Mouse (Mus musculus) retina, postnatal 1 day (tissue): ENCODE measurements at regions not wholly inside any gene's neighbourhood (a gene's known extent, or its start where the extent isn't known, plus 50 kb on each side); places are given as distances from the start of the nearest gene placed in this dataset.

Experiments used
- DNase-seq: peaks from one replicate; pipeline ENCODE4 v3.0.0-alpha.2; 2012

DNA sequence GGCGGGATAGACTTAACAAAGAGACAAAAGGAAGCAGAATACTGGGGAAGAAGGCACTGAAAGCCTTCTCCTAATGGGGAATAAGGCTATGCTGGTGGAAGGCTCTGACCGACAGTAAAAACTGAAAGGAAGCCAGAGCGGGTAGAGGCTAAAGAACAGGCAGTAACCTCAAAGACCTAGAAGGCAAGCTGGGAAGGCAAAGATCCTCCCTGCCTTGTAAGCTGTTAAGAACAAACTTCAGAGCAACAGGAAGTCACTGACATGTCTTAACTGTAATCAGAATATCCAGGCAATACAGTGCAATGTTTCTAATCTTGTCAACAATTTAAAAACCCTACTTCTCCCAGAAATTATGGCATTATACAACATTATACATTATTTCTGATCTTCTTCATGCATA lies 235.2 kb upstream of the Mef2c start:
- DNase-seq = no peak

DNA sequence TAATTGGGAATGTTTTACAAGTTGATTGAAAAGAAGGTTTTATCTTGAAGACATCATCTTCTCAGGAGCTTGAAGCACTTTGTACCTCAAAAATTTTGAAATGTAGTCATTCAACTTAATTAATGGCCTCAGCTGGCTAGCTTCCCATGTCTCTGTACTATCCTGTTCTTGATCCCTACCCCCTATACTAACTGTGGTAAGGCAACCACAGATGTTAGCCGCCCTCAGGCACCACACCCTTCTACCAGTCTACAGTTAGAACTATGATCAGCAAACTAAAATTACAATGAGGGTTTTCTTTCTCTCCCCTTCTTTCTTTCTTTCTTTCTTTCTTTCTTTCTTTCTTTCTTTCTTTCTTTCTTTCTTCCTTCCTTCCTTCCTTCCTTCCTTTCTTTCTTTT lies 225.1 kb upstream of the Mef2c start:
- no peak for DNase-seq

DNA sequence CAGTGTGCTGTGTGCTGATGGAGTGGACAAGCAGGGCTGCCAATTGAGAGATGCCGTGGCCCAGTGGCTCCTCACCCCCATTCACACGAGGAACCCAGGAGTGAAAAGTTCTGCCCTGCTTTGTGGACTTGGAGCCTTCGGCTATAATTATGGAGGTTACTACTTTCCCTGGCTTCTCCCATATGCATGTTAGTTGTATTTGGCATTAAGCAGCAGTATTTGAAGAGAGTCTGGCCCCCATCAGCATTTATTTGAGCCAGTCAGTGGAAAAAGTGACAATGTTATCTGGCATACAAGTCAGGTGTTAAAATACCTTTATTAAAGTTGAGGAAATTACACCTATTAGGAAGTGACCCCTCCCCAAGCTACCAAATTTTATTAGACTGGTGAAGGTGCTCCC lies 196.1 kb upstream of the Mef2c start:
- no peak for DNase-seq

DNA sequence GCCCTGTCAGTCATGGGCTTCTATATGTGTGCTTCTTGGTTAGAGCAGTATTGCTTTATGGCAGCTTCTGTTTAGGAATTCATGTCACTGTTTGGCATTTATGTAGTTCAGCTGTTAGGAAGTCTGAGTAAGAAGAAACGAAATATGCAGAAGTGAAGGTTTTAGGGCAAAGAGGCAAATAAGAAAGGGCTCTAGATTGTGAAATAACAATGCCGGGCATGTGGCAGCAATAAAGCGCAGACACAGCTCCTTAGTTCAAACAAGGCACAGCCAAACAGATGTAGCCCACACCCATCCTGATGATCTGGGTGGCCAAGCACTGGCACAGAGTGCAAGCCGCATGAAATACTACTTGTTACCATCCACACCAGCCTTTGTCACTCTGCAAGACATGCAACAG lies 175.3 kb upstream of the Mef2c start:
- no peak for DNase-seq

DNA sequence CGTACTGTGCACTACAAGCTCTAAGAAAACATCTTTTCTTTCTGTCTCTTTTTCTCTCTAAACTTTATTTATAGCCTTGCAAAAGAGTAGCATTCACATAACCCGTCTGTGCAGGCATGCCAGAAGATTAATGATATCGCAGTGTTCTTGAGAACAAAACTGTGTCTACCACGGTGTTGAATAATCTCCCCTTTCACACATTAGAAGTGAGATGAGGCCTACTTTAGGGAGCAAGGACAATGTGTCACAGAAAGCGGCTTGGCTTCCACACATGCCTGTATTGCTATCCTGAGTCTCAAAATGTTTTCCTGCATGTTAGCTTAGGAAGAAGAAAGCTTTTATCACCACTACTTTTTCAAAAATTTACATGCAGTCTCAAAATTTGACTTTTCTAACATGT lies 170.1 kb upstream of the Mef2c start:
- no peak for DNase-seq

DNA sequence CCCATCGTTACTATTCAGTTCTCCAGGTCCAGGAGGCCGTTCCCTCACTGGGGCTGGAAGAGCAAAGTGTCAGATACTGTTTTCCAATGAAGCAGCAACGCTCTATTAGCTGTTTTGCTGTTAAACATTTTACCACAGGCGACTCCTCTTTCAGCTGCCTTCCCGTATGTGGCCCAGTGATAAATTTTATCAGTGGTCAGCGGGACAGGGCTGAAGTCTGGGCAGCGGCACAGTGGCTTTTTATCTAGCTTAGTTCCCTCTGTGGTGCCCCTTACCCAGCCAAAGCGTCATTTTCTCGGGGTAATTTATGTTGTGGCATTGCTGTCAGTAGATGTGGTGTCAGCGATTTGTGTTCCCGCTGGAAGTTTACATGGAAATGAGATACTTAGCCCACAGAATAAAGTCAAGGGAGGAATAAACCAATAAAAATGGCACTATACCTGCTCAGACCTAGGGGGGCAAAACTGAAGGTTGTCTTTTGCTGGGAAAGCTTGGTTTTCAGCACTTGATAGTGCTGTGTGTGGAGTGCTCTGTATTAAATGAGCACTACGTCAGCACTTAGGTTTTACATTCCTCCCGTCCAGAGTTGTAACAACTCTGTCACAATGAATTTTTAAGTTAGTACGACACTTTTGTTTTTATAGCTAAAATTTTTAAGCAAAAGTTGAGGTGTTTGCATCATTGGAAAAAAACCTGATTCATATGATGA lies 159.1 kb upstream of the Mef2c start:
- no peak for DNase-seq

GRCm38 (mm10) chr13:83355341-83355740 lies 148.5 kb upstream of the Mef2c start:
- no peak for DNase-seq

- no peak for DNase-seq
Observed at GRCm38 (mm10) chr13:83360529-83360928, 143.3 kb upstream of the Mef2c start.

- DNase-seq = no peak
Observed at GRCm38 (mm10) chr13:83376097-83376797, 127.6 kb upstream of the Mef2c start.

DNA sequence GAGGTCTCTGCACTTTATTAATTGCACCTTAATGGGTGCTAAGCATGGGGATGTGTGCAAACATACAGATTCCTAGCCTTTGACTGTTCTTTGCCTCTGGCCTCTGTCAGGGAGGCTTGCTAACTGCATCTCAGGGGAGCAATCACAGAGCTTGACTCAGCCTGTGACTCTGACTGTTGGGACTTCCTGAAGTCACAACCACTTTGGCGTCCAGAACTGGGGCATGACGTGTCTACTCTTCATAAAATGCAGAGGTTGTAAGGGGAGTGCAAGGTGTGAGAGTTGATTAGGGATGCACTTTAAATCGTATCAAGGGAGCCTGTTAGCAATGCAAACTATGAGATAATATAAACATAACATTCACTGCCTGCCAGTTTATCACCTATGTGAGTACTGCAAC lies 125.2 kb upstream of the Mef2c start:
- no peak for DNase-seq

- no peak for DNase-seq
Observed at GRCm38 (mm10) chr13:83382609-83383008, 121.2 kb upstream of the Mef2c start.

DNA sequence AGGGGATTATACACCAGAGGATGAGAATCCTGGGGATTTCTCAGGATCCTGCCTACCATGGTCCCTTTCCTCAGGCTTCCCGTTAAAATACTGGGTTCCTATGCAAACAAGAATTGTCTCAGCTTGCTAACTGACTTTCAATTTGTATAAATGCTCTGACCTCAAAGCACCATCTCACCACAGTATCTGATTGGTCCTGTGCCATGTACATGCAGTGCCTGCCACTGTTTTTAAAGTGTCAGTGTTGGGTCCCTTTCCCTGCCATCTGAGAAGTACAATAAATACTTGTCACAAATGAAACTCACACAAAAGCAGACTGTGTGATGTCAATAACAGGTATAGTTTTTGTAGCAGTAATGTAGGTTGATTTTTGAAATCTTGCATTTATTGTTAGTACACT lies 109.1 kb upstream of the Mef2c start:
- no peak for DNase-seq

- DNase-seq = no peak
Observed at GRCm38 (mm10) chr13:83399381-83399780, 104.5 kb upstream of the Mef2c start.

DNA sequence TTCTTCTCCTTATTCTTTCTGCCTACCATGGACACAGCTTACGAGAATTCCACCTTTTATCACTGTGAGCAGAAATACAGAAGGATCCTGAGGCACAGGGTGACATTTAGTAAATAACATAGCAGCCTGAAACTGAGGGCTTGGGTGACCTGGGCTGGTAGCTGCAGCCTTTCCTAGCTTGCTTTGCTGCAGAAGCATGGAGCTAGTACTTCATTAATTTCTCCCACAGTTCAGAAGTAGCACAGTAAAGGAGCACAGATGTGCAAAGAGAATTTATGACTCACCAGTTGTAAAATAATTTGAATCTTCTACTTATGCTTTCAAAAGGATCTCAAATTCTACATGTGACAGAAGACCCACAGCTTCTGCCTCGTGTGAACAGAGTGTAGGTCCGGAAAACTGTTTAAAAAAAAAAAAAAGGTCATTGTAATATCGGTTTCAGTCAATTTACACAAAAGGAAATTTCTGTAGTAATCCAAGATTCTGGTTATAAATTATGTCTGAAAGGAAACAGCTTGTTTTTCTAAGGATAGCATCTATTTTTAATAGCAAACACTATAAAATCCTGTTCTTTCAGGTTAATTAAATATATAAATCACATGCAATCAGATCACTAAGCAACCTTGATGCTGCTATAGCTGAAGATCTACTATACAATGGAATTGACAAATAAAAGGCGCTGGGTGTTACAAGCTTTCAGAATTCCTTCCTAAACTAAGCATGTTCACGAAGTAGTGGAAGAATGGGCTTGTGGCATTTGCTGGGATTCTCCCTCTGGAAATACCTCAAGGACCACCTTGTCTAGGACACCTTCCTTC lies 64.0 kb upstream of the Mef2c start:
- no peak for DNase-seq

DNA sequence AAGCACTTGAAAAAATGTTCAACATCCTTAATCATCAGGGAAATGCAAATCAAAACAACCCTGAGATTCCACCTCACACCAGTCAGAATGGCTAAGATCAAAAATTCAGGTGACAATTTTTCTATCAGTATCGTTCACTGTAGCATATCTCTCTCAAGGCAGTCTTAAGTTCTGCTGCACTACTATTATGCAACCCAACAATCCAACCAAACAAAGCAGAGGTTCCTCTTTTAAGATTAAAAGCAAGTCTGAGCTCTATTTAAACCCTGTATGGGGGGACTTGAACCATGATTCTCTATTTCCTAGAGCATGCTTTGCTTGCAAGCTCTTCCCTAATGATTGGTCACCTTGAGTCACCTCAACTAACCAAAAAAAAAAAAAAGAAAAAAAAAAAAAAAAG lies 59.6 kb upstream of the Mef2c start:
- no peak for DNase-seq

DNA sequence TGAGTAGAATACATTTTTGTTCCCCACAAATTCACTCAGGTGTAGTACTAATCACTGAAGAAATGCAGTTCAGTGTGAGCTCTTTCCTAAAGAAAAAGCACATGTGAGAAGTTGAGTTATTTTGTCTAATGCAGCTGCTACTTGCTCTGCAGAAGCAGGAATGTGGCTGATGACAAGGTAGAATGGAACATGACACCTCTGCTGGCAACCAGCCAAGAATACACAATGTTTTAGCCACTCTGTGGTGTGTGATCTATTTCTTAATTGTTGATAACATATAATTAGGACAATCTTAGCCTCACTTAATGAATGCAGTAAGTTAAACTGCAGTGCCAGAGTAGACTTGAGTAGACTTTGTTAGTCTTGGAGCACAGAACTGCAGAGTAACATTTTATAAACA lies 53.0 kb upstream of the Mef2c start:
- peak; percentile 9 for DNase-seq

DNA sequence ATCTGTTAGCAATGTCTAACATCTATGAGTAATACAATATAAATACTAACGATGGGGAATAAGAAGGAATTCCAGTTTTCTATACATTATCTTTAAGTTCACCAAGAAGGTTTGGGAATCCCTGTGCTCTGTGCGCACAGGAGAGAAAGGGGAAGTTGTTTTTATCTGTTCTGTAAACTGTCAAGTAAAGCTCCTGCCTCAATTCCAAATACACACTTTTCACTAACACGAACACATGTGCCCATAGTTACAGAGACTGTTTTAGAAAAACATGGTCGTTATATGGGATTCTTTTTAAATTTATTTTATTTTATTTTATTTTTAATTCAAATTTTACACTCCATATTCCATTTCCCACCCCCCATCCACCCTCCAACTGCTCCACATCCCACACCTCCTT lies 50.8 kb upstream of the Mef2c start:
- DNase-seq = no peak
